Mouse (Mus musculus) brown adipose tissue, adult 24 weeks (tissue): ENCODE measurements at regions not wholly inside any gene's neighbourhood (a gene's known extent, or its start where the extent isn't known, plus 50 kb on each side); places are given as distances from the start of the nearest gene placed in this dataset.

Source experiments
- H3K27ac ChIP-seq: fragments of 200-500 bp; replicated peaks from 2 replicates; pipeline ENCODE4 v1.5.1; 2012; ENCODE audit warnings: low read depth, mild to moderate bottlenecking, low read length
- H3K4me1 ChIP-seq: fragments of 200-500 bp; 2 replicates; pipeline ENCODE4 v1.6.1; 2012; ENCODE audit warnings: low read length, mixed read lengths; ENCODE audit not compliant: control insufficient read depth, insufficient read depth, insufficient read length
- H3K4me3 ChIP-seq: fragments of 200-500 bp; 2 replicates; pipeline ENCODE4 v1.5.1; 2012; ENCODE audit warnings: low read depth, mild to moderate bottlenecking, low read length, moderate library complexity; ENCODE audit not compliant: insufficient read depth

- Histone ChIP-seq H3K4me3 (no peak overlapping the region), H3K4me1 (no peaks in the 10 kb centered on the region), H3K27ac (no peak overlapping the region)
Observed at GRCm38 (mm10) chr8:34625670-34626069, 514.1 kb upstream of the Gm10131 start.

- Histone ChIP-seq H3K4me3 (no peak overlapping the region), H3K27ac (no peak overlapping the region), H3K4me1 (no peaks in the 10 kb centered on the region)
Observed at GRCm38 (mm10) chr8:34623783-34624182, 512.2 kb upstream of the Gm10131 start.

- Histone ChIP-seq H3K4me1 (no peaks in the 10 kb centered on the region), H3K27ac (0 out of 2 replicates have a peak overlapping the region, but pooled peaks have one; percentile 10), H3K4me3 (no peak overlapping the region)
Observed at GRCm38 (mm10) chr8:34622177-34623114, 510.9 kb upstream of the Gm10131 start.

GRCm38 (mm10) chr8:34618046-34618445 is 506.5 kb upstream of the Gm10131 start:
- Histone ChIP-seq H3K27ac (no peak overlapping the region), H3K4me1 (no peaks in the 10 kb centered on the region), H3K4me3 (no peak overlapping the region)

- Histone ChIP-seq H3K4me3 (no peak overlapping the region), H3K4me1 (no peaks in the 10 kb centered on the region)
Observed at GRCm38 (mm10) chr8:34614987-34615386, 503.4 kb upstream of the Gm10131 start.

GRCm38 (mm10) chr8:34614031-34614526 is 502.5 kb upstream of the Gm10131 start:
- Histone ChIP-seq H3K4me3 (no peak overlapping the region), H3K27ac (no peak overlapping the region), H3K4me1 (no peaks in the 10 kb centered on the region)

More at GRCm38 (mm10) chr8:34614987-34615386, 503.4 kb upstream of the Gm10131 start:
- no peak overlapping the region for H3K27ac ChIP-seq

- Histone ChIP-seq H3K4me1 (no peaks in the 10 kb centered on the region), H3K27ac (no peak overlapping the region)
Observed at GRCm38 (mm10) chr8:34613138-34613537, 501.6 kb upstream of the Gm10131 start.

GRCm38 (mm10) chr8:34612396-34612795 is 500.9 kb upstream of the Gm10131 start:
- Histone ChIP-seq H3K4me3 (no peak overlapping the region), H3K4me1 (no peaks in the 10 kb centered on the region), H3K27ac (no peak overlapping the region)

More at GRCm38 (mm10) chr8:34613138-34613537, 501.6 kb upstream of the Gm10131 start:
- no peak overlapping the region for H3K4me3 ChIP-seq

- Histone ChIP-seq H3K4me3 (no peak overlapping the region), H3K27ac (no peak overlapping the region), H3K4me1 (no peaks in the 10 kb centered on the region)
Observed at GRCm38 (mm10) chr8:34610186-34610585, 498.6 kb upstream of the Gm10131 start.

- no peak overlapping the region for H3K27ac ChIP-seq
- H3K4me3 ChIP-seq = no peak overlapping the region
- H3K4me1 ChIP-seq = no peaks in the 10 kb centered on the region
Observed at GRCm38 (mm10) chr8:34607426-34607825, 495.9 kb upstream of the Gm10131 start.

- no peak overlapping the region for H3K4me3 ChIP-seq
- H3K4me1 ChIP-seq = 0 out of 2 replicates have a peak, but pooled peaks cover 4% of the 10 kb centered on the region
- H3K27ac ChIP-seq = no peak overlapping the region
Observed at GRCm38 (mm10) chr8:34605031-34605430, 493.5 kb upstream of the Gm10131 start.

GRCm38 (mm10) chr8:34604581-34604980 is 493.0 kb upstream of the Gm10131 start:
- H3K27ac ChIP-seq = no peak overlapping the region

GRCm38 (mm10) chr8:34601426-34601953 is 490.0 kb upstream of the Gm10131 start:
- Histone ChIP-seq H3K4me3 (no peak overlapping the region), H3K4me1 (peaks cover 8% of the 10 kb centered on the region), H3K27ac (peak overlapping the region; percentile 95)

More at GRCm38 (mm10) chr8:34604581-34604980, 493.0 kb upstream of the Gm10131 start:
- Histone ChIP-seq H3K4me1 (0 out of 2 replicates have a peak, but pooled peaks cover 4% of the 10 kb centered on the region), H3K4me3 (no peak overlapping the region)

- no peak overlapping the region for H3K4me3 ChIP-seq
- peaks cover 8% of the 10 kb centered on the region for H3K4me1 ChIP-seq
- peak overlapping the region; percentile 86 for H3K27ac ChIP-seq
Observed at GRCm38 (mm10) chr8:34600880-34601279, 489.3 kb upstream of the Gm10131 start.

- Histone ChIP-seq H3K4me3 (no peak overlapping the region), H3K4me1 (peaks cover 8% of the 10 kb centered on the region), H3K27ac (no peak overlapping the region)
Observed at GRCm38 (mm10) chr8:34596593-34596992, 485.1 kb upstream of the Gm10131 start.
